Mouse (Mus musculus) midbrain, embryonic 16.5 days (tissue): ENCODE results near the gene Cst12. TPM values are rescaled to one million over a fixed set of nuclear protein-coding genes. Genes with fewer than 3 reads are reported as not detected.

Experiments used
- polyA plus RNA-seq: library from polyadenylated mRNA; unstranded; fragments of >200 nt; fragmentation: Nextera tagmentation; extraction: Ambion mirVana; gene quantifications from 2 replicates; pipeline ENCODE4 v1.2.1, GENCODE M21; 2015

Cst12 gene
- polyA plus RNA-seq, 1 experiment from 2014 or later, result not detected

Other genes with a start within 250 kb of the Cst12 start
- gene Nxt1, start 116.8 kb upstream of the Cst12 start, polyA plus RNA-seq, result 36.8 and 43.5 TPM in 2 replicates
- gene Gzf1, start 108.3 kb upstream of the Cst12 start, polyA plus RNA-seq, result 15.8 and 16.1 TPM in 2 replicates
- 92.0 and 114 TPM in 2 replicates for gene Napb, start 56.9 kb upstream of the Cst12 start, polyA plus RNA-seq
- not detected in 2 replicates for gene Cstl1, start 39.0 kb upstream of the Cst12 start, polyA plus RNA-seq
- not detected in 2 replicates for gene Cst11, start 17.9 kb upstream of the Cst12 start, polyA plus RNA-seq
- gene 8030411F24Rik, start 7.4 kb upstream of the Cst12 start, polyA plus RNA-seq, result not detected in 2 replicates
- gene Cst8, start 9.4 kb downstream of the Cst12 start, polyA plus RNA-seq, result not detected in 2 replicates
- not detected in 2 replicates for gene Cst13, start 30.7 kb downstream of the Cst12 start, polyA plus RNA-seq
- gene Cst9, start 45.8 kb downstream of the Cst12 start, polyA plus RNA-seq, result not detected in 2 replicates
- not detected in 2 replicates for gene 9230104L09Rik, start 75.7 kb downstream of the Cst12 start, polyA plus RNA-seq
- gene Cst3, start 86.3 kb downstream of the Cst12 start, polyA plus RNA-seq, result 550 and 644 TPM in 2 replicates
- not detected in 2 replicates for gene Gm1330, start 213.9 kb downstream of the Cst12 start, polyA plus RNA-seq
- gene Gm10750, start 227.9 kb downstream of the Cst12 start, polyA plus RNA-seq, result not detected in 2 replicates